Mouse (Mus musculus) stomach, embryonic 15.5 days (tissue): Measurements from ENCODE around the gene Mpz. TPM values are rescaled to one million over a fixed set of nuclear protein-coding genes. Genes with fewer than 3 reads are reported as not detected.

Experiments used
- ATAC-seq: fragments of 200-750 bp; cut with Nextera tagmentation; 2 replicates; pipeline ENCODE4 v1.8.0; 2017; ENCODE audit warnings: low read depth, moderate number of reproducible peaks, moderate TSS enrichment; ENCODE audit not compliant: insufficient read depth, low FRiP score
- H3K27ac ChIP-seq: fragments of 300-500 bp; sonication (generic); 2 replicates; pipeline ENCODE4 v1.5.1; 2015; ENCODE audit warnings: mild to moderate bottlenecking, inconsistent platforms
- H3K27me3 ChIP-seq: fragments of 300-500 bp; sonication (generic); replicated peaks from 2 replicates; pipeline ENCODE4 v1.6.1; 2015; ENCODE audit warnings: inconsistent platforms
- H3K36me3 ChIP-seq: fragments of 300-500 bp; sonication (generic); 2 replicates; pipeline ENCODE4 v1.6.1; 2015; ENCODE audit warnings: inconsistent platforms
- H3K4me1 ChIP-seq: fragments of 300-500 bp; sonication (generic); 2 replicates; pipeline ENCODE4 v1.6.1; 2015; ENCODE audit warnings: inconsistent platforms
- H3K4me2 ChIP-seq: fragments of 300-500 bp; sonication (generic); 2 replicates; pipeline ENCODE4 v1.6.1; 2015; ENCODE audit warnings: mild to moderate bottlenecking, inconsistent platforms
- H3K4me3 ChIP-seq: fragments of 300-500 bp; sonication (generic); replicated peaks from 2 replicates; pipeline ENCODE4 v1.5.1; 2015; ENCODE audit warnings: inconsistent platforms
- H3K9ac ChIP-seq: fragments of 300-500 bp; sonication (generic); 2 replicates; pipeline ENCODE4 v1.6.1; 2015; ENCODE audit warnings: inconsistent platforms
- H3K9me3 ChIP-seq: fragments of 300-500 bp; sonication (generic); 2 replicates; pipeline ENCODE4 v1.6.1; 2016; ENCODE audit warnings: inconsistent platforms
- WGBS: fragments of 180-500 bp; shearing (Covaris S2); methylation state at CpG from one replicate; pipeline ENCODE4 v1.1.7; 2015; 5-methylcytosine and 5-hydroxymethylcytosine counted together
- polyA plus RNA-seq: library from polyadenylated mRNA; unstranded; fragments of >200 nt; fragmentation: Nextera tagmentation; extraction: Ambion mirVana; gene quantifications from 2 replicates; pipeline ENCODE4 v1.2.1, GENCODE M21; 2015

The Mpz gene
- polyA plus RNA-seq, result 1.8 and 2.2 TPM in 2 replicates

DNA sequence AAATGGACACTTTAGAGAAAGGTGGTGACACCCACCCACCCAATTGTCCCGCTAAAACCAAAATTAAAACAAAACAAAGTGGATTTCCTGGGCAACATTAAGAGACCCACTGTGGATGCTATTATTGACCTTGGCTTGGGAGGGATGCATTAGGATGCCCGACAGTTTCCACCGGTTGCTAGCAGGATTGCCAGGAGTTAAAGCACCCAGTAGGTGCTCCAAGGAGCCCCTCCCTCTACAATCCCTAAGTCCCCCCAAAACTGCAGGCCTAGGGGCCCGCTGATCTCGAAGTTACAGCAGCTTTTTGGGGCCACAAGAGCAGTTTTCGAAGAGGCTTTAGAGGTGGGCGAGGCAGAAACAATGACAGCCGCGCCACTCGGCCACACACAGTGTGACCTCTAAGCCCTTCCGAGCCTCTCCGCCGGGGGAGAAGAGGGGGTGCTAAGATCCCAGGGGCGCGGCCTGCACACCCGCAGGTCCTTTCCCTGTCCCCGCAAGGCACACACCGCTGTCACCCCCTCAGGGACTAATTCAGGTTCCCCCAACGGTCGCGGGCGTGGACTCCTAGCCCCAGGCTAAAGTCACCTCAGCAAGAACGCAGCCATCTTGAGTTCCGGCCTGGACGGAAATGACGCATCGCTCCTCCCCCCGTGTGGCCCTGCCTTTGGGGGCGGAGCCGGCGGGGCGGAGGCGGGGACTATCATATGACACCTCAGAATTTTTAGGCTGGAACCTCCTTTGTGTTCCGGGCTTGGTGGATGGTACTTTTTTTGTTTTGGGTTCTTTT, at the start of gene Mpz, which contains the start of gene Sdhc:
TSS of gene Mpz (plus strand) at position 738 of the 787 bp plus-strand sequence.
TSS of gene Sdhc (minus strand) at position 630 of the 787 bp plus-strand sequence.
- WGBS, result under 1% methylated on average over 33 of the region's 34 CpGs
- Histone ChIP-seq H3K4me2 (peak within 1 kb of the TSS; percentile 84), H3K9me3 (no peaks in the 10 kb centered on the region), H3K27me3 (no peaks in the 10 kb centered on the region), H3K9ac (peak within 1 kb of the TSS; percentile 98), H3K4me1 (peaks cover 14% of the 10 kb centered on the region; the same call in 1 of the 2 replicates), H3K27ac (peak within 1 kb of the TSS; percentile 84), H3K36me3 (no peaks in the 10 kb centered on the region), H3K4me3 (peak within 1 kb of the TSS; percentile 99)
- peak; percentile 96 for ATAC-seq

- Histone ChIP-seq H3K9ac (no peak overlapping the region), H3K36me3 (no peaks in the 10 kb centered on the region), H3K27me3 (no peaks in the 10 kb centered on the region), H3K27ac (no peak overlapping the region), H3K4me3 (no peak overlapping the region), H3K4me1 (0 out of 2 replicates have a peak, but pooled peaks cover 4% of the 10 kb centered on the region), H3K4me2 (no peak overlapping the region), H3K9me3 (no peaks in the 10 kb centered on the region)
- ATAC-seq, result no peak
- WGBS, result 37% methylated on average over 2 of the region's 2 CpGs
These were observed 49.5 kb upstream of the Mpz start for GRCm38 (mm10) chr1:171101033-171101432.

DNA sequence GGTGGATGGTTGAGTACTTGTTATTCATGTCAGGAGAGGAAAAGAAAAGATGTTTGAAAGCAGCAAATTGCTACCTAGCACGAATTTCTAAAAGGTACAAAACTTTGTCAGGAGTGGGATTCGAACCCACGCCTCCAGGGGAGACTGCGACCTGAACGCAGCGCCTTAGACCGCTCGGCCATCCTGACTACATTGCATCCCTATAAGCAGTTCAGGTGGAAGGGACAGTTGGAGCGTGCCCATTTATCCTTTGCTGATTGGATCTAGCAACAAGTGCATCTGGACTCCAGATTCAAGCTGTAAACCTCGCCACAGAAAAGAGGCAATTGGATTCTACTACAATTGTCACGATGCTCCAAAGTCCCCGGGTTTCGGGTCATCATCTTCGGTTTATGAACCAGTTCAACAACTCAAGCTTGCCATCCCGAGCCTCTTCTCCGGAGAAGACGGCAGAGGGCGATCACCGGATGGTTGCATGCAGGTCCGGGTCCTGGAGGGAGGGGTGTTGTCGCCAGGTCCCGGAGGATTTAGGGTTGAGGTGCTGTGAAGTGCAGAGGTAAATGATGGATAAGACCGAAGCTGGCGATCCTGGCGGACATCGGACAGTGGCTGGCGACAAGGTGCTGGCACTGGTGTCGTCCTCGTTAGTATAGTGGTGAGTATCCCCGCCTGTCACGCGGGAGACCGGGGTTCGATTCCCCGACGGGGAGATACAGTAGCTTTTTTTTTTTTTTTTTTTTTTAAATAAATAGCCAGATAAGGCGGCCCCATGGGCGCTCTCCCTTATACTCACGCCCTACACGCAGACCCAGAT, 48.6 kb upstream of the Mpz start:
- no peaks in the 10 kb centered on the region for H3K27me3 ChIP-seq
- H3K36me3 ChIP-seq, result no peaks in the 10 kb centered on the region
- 0 out of 2 replicates have a peak, but pooled peaks cover 4% of the 10 kb centered on the region for H3K4me1 ChIP-seq
- H3K9ac ChIP-seq, result peak overlapping the region; percentile 12; the same call in 1 of the 2 replicates
- peak overlapping the region; percentile 74 for H3K27ac ChIP-seq
- peak overlapping the region; percentile 64 for H3K4me2 ChIP-seq
- no peaks in the 10 kb centered on the region for H3K9me3 ChIP-seq
- under 1% methylated on average over 40 of the region's 40 CpGs for WGBS
- H3K4me3 ChIP-seq, result peak overlapping the region; percentile 66
- ATAC-seq, result peak; percentile 74

DNA sequence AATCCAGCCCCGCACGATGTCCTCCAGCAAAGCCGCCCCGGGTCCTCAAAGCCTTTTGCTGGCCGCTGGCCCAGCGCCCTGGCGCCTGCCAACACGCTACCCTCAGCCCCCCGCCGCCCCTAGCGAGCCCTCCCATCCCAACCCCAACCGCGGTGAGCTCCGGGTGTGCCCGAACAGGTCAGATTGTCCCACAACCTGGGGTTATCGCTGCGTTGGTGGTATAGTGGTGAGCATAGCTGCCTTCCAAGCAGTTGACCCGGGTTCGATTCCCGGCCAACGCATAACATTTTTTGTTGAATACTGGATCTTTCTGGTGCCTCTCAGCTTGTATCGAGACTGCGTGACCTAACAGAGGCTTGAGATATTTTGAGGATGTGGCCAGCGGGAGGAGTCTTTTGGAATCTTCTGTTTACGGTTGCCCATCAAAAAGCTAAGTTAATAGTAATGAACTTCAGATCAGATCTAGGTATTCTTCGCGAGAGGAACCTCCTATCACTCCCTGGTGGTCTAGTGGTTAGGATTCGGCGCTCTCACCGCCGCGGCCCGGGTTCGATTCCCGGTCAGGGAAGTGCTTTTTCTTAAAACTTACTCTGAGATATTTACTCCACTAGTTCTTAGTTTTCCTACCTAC, 47.8 kb upstream of the Mpz start:
- ATAC-seq, result peak; percentile 89
- WGBS, result under 1% methylated on average over 35 of the region's 35 CpGs
- H3K27me3 ChIP-seq, result no peaks in the 10 kb centered on the region

DNA sequence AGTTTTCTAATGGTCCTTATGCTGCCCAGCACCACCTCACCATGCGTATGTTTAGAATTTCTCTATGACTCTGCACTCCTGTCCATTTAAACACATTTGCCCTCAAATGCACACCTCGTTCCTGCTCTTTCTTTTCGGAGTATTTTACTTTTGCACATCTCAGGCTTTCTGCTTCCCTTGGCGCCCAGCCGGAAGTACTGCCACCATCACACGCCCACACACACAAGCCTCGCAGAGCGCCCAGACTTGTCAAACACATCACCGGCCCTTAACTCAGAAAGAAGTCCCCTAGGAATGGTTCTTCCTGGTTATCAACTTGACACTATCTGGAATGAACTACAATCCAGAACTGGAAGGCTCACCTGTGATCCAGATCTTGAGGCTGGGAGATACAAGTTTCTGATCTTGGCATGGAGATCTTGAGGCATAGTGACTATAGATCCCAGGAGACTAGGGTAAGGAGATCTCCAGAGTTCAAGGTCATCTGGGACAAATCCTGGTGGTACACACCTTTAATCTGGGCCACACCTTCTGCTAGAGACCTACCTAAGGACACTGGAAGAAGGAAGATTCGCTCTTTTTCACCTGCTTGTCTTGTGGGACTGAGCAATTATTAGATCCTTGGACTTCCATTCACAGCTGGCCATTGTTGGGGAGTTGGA, 47.2 kb upstream of the Mpz start:
- no peak overlapping the region for H3K9ac ChIP-seq
- peak overlapping the region; percentile 66 for H3K4me3 ChIP-seq
- WGBS, result 11% methylated on average over 10 of the region's 10 CpGs
- ATAC-seq, result peak; percentile 12; the same call in 1 of the 2 replicates
- H3K36me3 ChIP-seq, result no peaks in the 10 kb centered on the region
- H3K27ac ChIP-seq, result peak overlapping the region; percentile 65
- H3K9me3 ChIP-seq, result no peaks in the 10 kb centered on the region
- peak overlapping the region; percentile 64 for H3K4me2 ChIP-seq
- H3K4me1 ChIP-seq, result 0 out of 2 replicates have a peak, but pooled peaks cover 4% of the 10 kb centered on the region
- no peaks in the 10 kb centered on the region for H3K27me3 ChIP-seq

More for the DNA sequence above, 47.8 kb upstream of the Mpz start:
- H3K36me3 ChIP-seq, result no peaks in the 10 kb centered on the region
- 0 out of 2 replicates have a peak, but pooled peaks cover 4% of the 10 kb centered on the region for H3K4me1 ChIP-seq
- H3K9ac ChIP-seq, result no peak overlapping the region
- peak overlapping the region; percentile 74 for H3K27ac ChIP-seq
- no peaks in the 10 kb centered on the region for H3K9me3 ChIP-seq
- peak overlapping the region; percentile 66 for H3K4me3 ChIP-seq
- peak overlapping the region; percentile 64 for H3K4me2 ChIP-seq

- no peak overlapping the region for H3K4me3 ChIP-seq
- no peaks in the 10 kb centered on the region for H3K27me3 ChIP-seq
- H3K27ac ChIP-seq, result no peak overlapping the region
- no peaks in the 10 kb centered on the region for H3K36me3 ChIP-seq
- 78% methylated on average over 6 of the region's 6 CpGs for WGBS
- no peak overlapping the region for H3K9ac ChIP-seq
- H3K9me3 ChIP-seq, result no peaks in the 10 kb centered on the region
- H3K4me1 ChIP-seq, result peaks cover 4% of the 10 kb centered on the region; the same call in 1 of the 2 replicates
- H3K4me2 ChIP-seq, result no peak overlapping the region
- no peak for ATAC-seq
These were observed 45.3 kb upstream of the Mpz start for GRCm38 (mm10) chr1:171105226-171105625.

- 44% methylated on average over 9 of the region's 9 CpGs for WGBS
- Histone ChIP-seq H3K9ac (no peak overlapping the region), H3K27me3 (no peaks in the 10 kb centered on the region), H3K4me3 (no peak overlapping the region), H3K4me1 (peaks cover 4% of the 10 kb centered on the region; the same call in 1 of the 2 replicates), H3K4me2 (no peak overlapping the region), H3K9me3 (no peaks in the 10 kb centered on the region), H3K27ac (no peak overlapping the region), H3K36me3 (no peaks in the 10 kb centered on the region)
- no peak for ATAC-seq
These were observed 40.9 kb upstream of the Mpz start for GRCm38 (mm10) chr1:171109620-171110019.

GRCm38 (mm10) chr1:171110659-171111019, 39.9 kb upstream of the Mpz start:
- Histone ChIP-seq H3K9me3 (no peaks in the 10 kb centered on the region), H3K4me3 (peak overlapping the region; percentile 61), H3K4me2 (peak overlapping the region; percentile 59), H3K9ac (no peak overlapping the region), H3K36me3 (no peaks in the 10 kb centered on the region), H3K4me1 (peaks cover 4% of the 10 kb centered on the region; the same call in 1 of the 2 replicates), H3K27me3 (no peaks in the 10 kb centered on the region), H3K27ac (peak overlapping the region; percentile 80)
- 13% methylated on average over 15 of the region's 15 CpGs for WGBS
- no peak; the same call in 1 of the 2 replicates for ATAC-seq

- Histone ChIP-seq H3K4me3 (peak overlapping the region; percentile 61), H3K4me2 (peak overlapping the region; percentile 59), H3K27me3 (no peaks in the 10 kb centered on the region), H3K9ac (peak overlapping the region; percentile 3; the same call in 1 of the 2 replicates), H3K4me1 (peaks cover 4% of the 10 kb centered on the region; the same call in 1 of the 2 replicates), H3K9me3 (no peaks in the 10 kb centered on the region), H3K36me3 (no peaks in the 10 kb centered on the region), H3K27ac (peak overlapping the region; percentile 80)
- WGBS, result under 1% methylated on average over 38 of the region's 38 CpGs
- ATAC-seq, result peak; percentile 91
These were observed 39.3 kb upstream of the Mpz start for GRCm38 (mm10) chr1:171111020-171111780.

GRCm38 (mm10) chr1:171111781-171112575, 38.5 kb upstream of the Mpz start:
- Histone ChIP-seq H3K36me3 (no peaks in the 10 kb centered on the region), H3K4me1 (peaks cover 4% of the 10 kb centered on the region; the same call in 1 of the 2 replicates), H3K9ac (peak overlapping the region; percentile 3; the same call in 1 of the 2 replicates), H3K27me3 (no peaks in the 10 kb centered on the region), H3K4me2 (peak overlapping the region; percentile 59), H3K9me3 (no peaks in the 10 kb centered on the region), H3K4me3 (peak overlapping the region; percentile 61), H3K27ac (peak overlapping the region; percentile 77)
- ATAC-seq, result no peak
- 2% methylated on average over 15 of the region's 15 CpGs for WGBS
